Mouse (Mus musculus) CH12.LX (cell line): ENCODE measurements around the gene Gsg1l. TPM values are rescaled to one million over a fixed set of nuclear protein-coding genes. Genes with fewer than 3 reads are reported as not detected.

Source experiments
- DNase-seq: peaks from one replicate; pipeline ENCODE4 v3.0.0-alpha.2; 2013; ENCODE audit errors: extremely low read depth
- H3K27ac ChIP-seq: 2 replicates; pipeline ENCODE4 v1.5.1; 2012; ENCODE audit warnings: low read depth, mild to moderate bottlenecking, control low read depth, moderate library complexity; ENCODE audit not compliant: insufficient read depth
- H3K27me3 ChIP-seq: replicated peaks from 2 replicates; pipeline ENCODE3; 2012; ENCODE audit warnings: inconsistent platforms
- H3K36me3 ChIP-seq, 2 experiments: replicated peaks in 1 of 2; 2 replicates each; pipeline versions ENCODE3 to v1.6.1; 2012; ENCODE audit warnings: inconsistent platforms in 1 of 2, low read length in 1 of 2, mild to moderate bottlenecking in 1 of 2, mixed read lengths in 1 of 2, moderate library complexity in 1 of 2; ENCODE audit not compliant: control insufficient read depth in 1 of 2, insufficient read depth in 1 of 2
- H3K4me1 ChIP-seq, 2 experiments: 2 replicates each; pipeline ENCODE4 v1.6.1; 2012; ENCODE audit warnings: inconsistent platforms in 1 of 2, moderate library complexity in 1 of 2; ENCODE audit not compliant: insufficient read depth in 2 of 2, control insufficient read depth in 1 of 2
- H3K4me2 ChIP-seq: 2 replicates; pipeline ENCODE4 v1.6.1; 2012; ENCODE audit warnings: low read depth, mild to moderate bottlenecking, control low read depth; ENCODE audit not compliant: poor library complexity, insufficient read depth, severe bottlenecking
- H3K4me3 ChIP-seq, 3 experiments: fragments of 150-350 bp in 1 of 3; sonication (generic) in 1 of 3; replicated peaks in 1 of 3; 2 replicates each; pipeline versions ENCODE3 to v1.5.1; 2011 to 2012; ENCODE audit warnings: low read depth in 2 of 3, low read length in 2 of 3, mild to moderate bottlenecking in 2 of 3, moderate library complexity in 2 of 3, control low read depth in 1 of 3, improper control_type of control experiment in 1 of 3, inconsistent platforms in 1 of 3, mixed read lengths in 1 of 3; ENCODE audit not compliant: poor library complexity in 1 of 3
- H3K79me2 ChIP-seq: replicated peaks from 2 replicates; pipeline ENCODE4 v1.6.1; 2012; ENCODE audit warnings: mild to moderate bottlenecking, moderate library complexity; ENCODE audit not compliant: control insufficient read depth, poor library complexity, insufficient read depth, severe bottlenecking; ENCODE audit errors: extremely low read depth
- H3K9ac ChIP-seq: 2 replicates; pipeline ENCODE4 v1.6.1; 2012; ENCODE audit warnings: low read depth, mild to moderate bottlenecking, control low read depth, moderate library complexity; ENCODE audit not compliant: insufficient read depth
- H3K9me3 ChIP-seq: replicated peaks from 2 replicates; pipeline ENCODE3; 2012; ENCODE audit warnings: low read length, inconsistent platforms, mixed read lengths
- BHLHE40 ChIP-seq: IDR thresholded peaks from 2 replicates; pipeline ENCODE4 v1.6.1; 2011; ENCODE audit warnings: mild to moderate bottlenecking, low read depth, low read length, improper control_type of control experiment
- CHD2 ChIP-seq: IDR thresholded peaks from 2 replicates; pipeline ENCODE4 v1.6.1; 2011; ENCODE audit warnings: low read length, improper control_type of control experiment
- CTCF ChIP-seq, 2 experiments: IDR thresholded peaks in 1 of 2; conservative IDR thresholded peaks in 1 of 2; 2 replicates each; pipeline ENCODE4 v1.5.1; 2011 to 2012; ENCODE audit warnings: low read depth in 2 of 2, low read length in 2 of 2, improper control_type of control experiment in 1 of 2, inconsistent platforms in 1 of 2, mild to moderate bottlenecking in 1 of 2, moderate library complexity in 1 of 2
- ELF1 ChIP-seq: IDR thresholded peaks from 2 replicates; pipeline ENCODE4 v1.6.1; 2014; ENCODE audit warnings: low read depth, mild to moderate bottlenecking, inconsistent platforms, low read length, improper control_type of control experiment
- ETS1 ChIP-seq: conservative IDR thresholded peaks from 2 replicates; pipeline ENCODE4 v1.6.1; 2012; ENCODE audit warnings: low read depth, mild to moderate bottlenecking, inconsistent platforms, low read length, improper control_type of control experiment, moderate library complexity
- GABPA ChIP-seq: IDR thresholded peaks from 2 replicates; pipeline ENCODE4 v1.6.1; 2012; ENCODE audit warnings: low read depth, low read length, improper control_type of control experiment, inconsistent platforms; ENCODE audit not compliant: insufficient replicate concordance
- IRF4 ChIP-seq: IDR thresholded peaks from 2 replicates; pipeline ENCODE4 v1.6.1; 2014; ENCODE audit warnings: low read depth, mild to moderate bottlenecking, inconsistent platforms, low read length, improper control_type of control experiment
- JUN ChIP-seq: IDR thresholded peaks from 2 replicates; pipeline ENCODE4 v1.6.1; 2011; ENCODE audit warnings: low read depth, mild to moderate bottlenecking, low read length, improper control_type of control experiment, moderate library complexity; ENCODE audit not compliant: insufficient read depth
- MEF2A ChIP-seq: IDR thresholded peaks from 2 replicates; pipeline ENCODE4 v1.6.1; 2014; ENCODE audit warnings: low read depth, mild to moderate bottlenecking, inconsistent platforms, low read length, improper control_type of control experiment, borderline replicate concordance
- MXI1 ChIP-seq: IDR thresholded peaks from 2 replicates; pipeline ENCODE4 v1.6.1; 2011; ENCODE audit warnings: mild to moderate bottlenecking, low read depth, low read length, improper control_type of control experiment
- NELFE ChIP-seq: IDR thresholded peaks from 2 replicates; pipeline ENCODE4 v1.6.1; 2011; ENCODE audit warnings: low read depth, low read length, improper control_type of control experiment
- NRF1 ChIP-seq: IDR thresholded peaks from 2 replicates; pipeline ENCODE4 v1.6.1; 2014; ENCODE audit warnings: low read depth, mild to moderate bottlenecking, inconsistent platforms, low read length, improper control_type of control experiment, moderate library complexity
- POLR2A ChIP-seq: IDR thresholded peaks from 2 replicates; pipeline ENCODE4 v1.6.1; 2011; ENCODE audit warnings: low read depth, mild to moderate bottlenecking, improper control_type of control experiment, low read length
- POLR2AphosphoS2 ChIP-seq: IDR thresholded peaks from 2 replicates; pipeline ENCODE4 v1.6.1; 2011; ENCODE audit warnings: low read depth, low read length, improper control_type of control experiment
- RAD21 ChIP-seq: IDR thresholded peaks from 2 replicates; pipeline ENCODE4 v1.6.1; 2011; ENCODE audit warnings: low read depth, mild to moderate bottlenecking, low read length, improper control_type of control experiment, moderate library complexity
- RCOR1 ChIP-seq: conservative IDR thresholded peaks from 2 replicates; pipeline ENCODE4 v1.6.1; 2012; ENCODE audit warnings: low read depth, mild to moderate bottlenecking, inconsistent platforms, low read length, improper control_type of control experiment
- SIN3A ChIP-seq: IDR thresholded peaks from 2 replicates; pipeline ENCODE4 v1.6.1; 2012; ENCODE audit warnings: low read length, improper control_type of control experiment, inconsistent platforms
- SMC3 ChIP-seq: IDR thresholded peaks from 2 replicates; pipeline ENCODE4 v1.6.1; 2011; ENCODE audit warnings: low read depth, low read length, improper control_type of control experiment
- TBP ChIP-seq: conservative IDR thresholded peaks from 2 replicates; pipeline ENCODE4 v1.6.1; 2011; ENCODE audit warnings: low read depth, low read length, improper control_type of control experiment
- TCF12 ChIP-seq: IDR thresholded peaks from 2 replicates; pipeline ENCODE4 v1.6.1; 2014; ENCODE audit warnings: low read depth, mild to moderate bottlenecking, inconsistent platforms, low read length, improper control_type of control experiment
- UBTF ChIP-seq: IDR thresholded peaks from 2 replicates; pipeline ENCODE4 v1.6.1; 2012; ENCODE audit warnings: low read depth, mild to moderate bottlenecking, inconsistent platforms, low read length, improper control_type of control experiment, moderate library complexity
- USF2 ChIP-seq: conservative IDR thresholded peaks from 2 replicates; pipeline ENCODE4 v1.6.1; 2011; ENCODE audit warnings: low read depth, low read length, improper control_type of control experiment
- ZKSCAN1 ChIP-seq: IDR thresholded peaks from 2 replicates; pipeline ENCODE4 v1.6.1; 2012; ENCODE audit warnings: low read depth, inconsistent platforms, low read length, improper control_type of control experiment, borderline replicate concordance
- ZNF384 ChIP-seq: IDR thresholded peaks from 2 replicates; pipeline ENCODE4 v1.6.1; 2012; ENCODE audit warnings: low read depth, low read length, improper control_type of control experiment, inconsistent platforms
- dilution Hi-C: fragments of 300-500 bp; cut with MboI; formaldehyde crosslinking; loops from 2 replicates; pipeline ENCODE4 v1.14.3; 2020; ENCODE audit warnings: low sequenced_read_pairs; ENCODE audit not compliant: extremely low pct_unique_long_range_greater_than_20kb, extremely low pct_ligation_motif_present
- in situ Hi-C: fragments of 300-500 bp; cut with MboI; formaldehyde crosslinking; loops from 3 replicates; pipeline ENCODE4 v1.14.3; 2019; ENCODE audit warnings: low sequenced_read_pairs, low pct_ligation_motif_present, low pct_unique_long_range_greater_than_20kb, mixed read lengths
- polyA plus RNA-seq: library from polyadenylated mRNA; unstranded; fragments of >175 nt; gene quantifications from 2 replicates; pipeline ENCODE4 v1.2.1, GENCODE M21; 2012; ENCODE audit warnings: low read depth; ENCODE audit not compliant: insufficient read length
- total RNA-seq, 2 experiments: library from RNA; depleted of rRNA; stranded (reverse); fragments of 300-350 nt in 1 of 2; fragments of >200 nt in 1 of 2; gene quantifications; 2 replicates each; pipeline ENCODE4 v1.2.3; 2012 to 2014

Gsg1l gene
- total and polyA plus RNA-seq, 3 experiments: not detected

- in situ Hi-C loops: no loop called here
Observed at GRCm38 (mm10) chr7:126093162-126093561, 11.0 kb upstream of the Gsg1l start.

GRCm38 (mm10) chr7:126089782-126090181, 7.6 kb upstream of the Gsg1l start:
- H3K27me3 ChIP-seq: no peaks in the 10 kb centered on the region
- no peak overlapping the region for H3K9ac ChIP-seq
- H3K79me2 ChIP-seq: no peaks in the 10 kb centered on the region
- no peak overlapping the region for H3K4me3 ChIP-seq
- no peaks in the 10 kb centered on the region for H3K36me3 ChIP-seq
- TF ChIP-seq ELF1: no peak
- TF ChIP-seq POLR2AphosphoS2: no peak
- peak; percentile 44 for TF ChIP-seq SMC3
- peak; percentile 55 for TF ChIP-seq RAD21
- TF ChIP-seq POLR2A: no peak
- no peak for TF ChIP-seq CHD2
- no peak for TF ChIP-seq IRF4
- no peak for TF ChIP-seq USF2
- no peak for TF ChIP-seq ETS1
- peak; percentile 78 to 93 for TF ChIP-seq CTCF (conservative IDR thresholded peaks at IDR 0.05 in 1 of 2, IDR thresholded peaks at IDR 0.05 in 1 of 2; ENCODE audit: low read depth in 2 of 2, low read length in 2 of 2)
- no peak for TF ChIP-seq UBTF
- TF ChIP-seq TCF12: no peak
- TF ChIP-seq MXI1: no peak
- no peak for TF ChIP-seq TBP
- TF ChIP-seq RCOR1: no peak
- H3K9me3 ChIP-seq: peaks cover 9% of the 10 kb centered on the region
- H3K4me1 ChIP-seq: peaks cover 0 to 1% of the 10 kb centered on the region in 2 experiments; a peak in 2 of 4 replicates
- no peak overlapping the region for H3K4me2 ChIP-seq
- dilution Hi-C loops: no loop called here
- H3K27ac ChIP-seq: no peak overlapping the region
- peak; percentile 60 for DNase-seq
- in situ Hi-C loops: loop anchor here (10.0 kb wide), 1 partner anchor 325 kb away; no protein-coding TSS in a partner anchor

More at GRCm38 (mm10) chr7:126093162-126093561, 11.0 kb upstream of the Gsg1l start:
- peaks cover 0 to 11% of the 10 kb centered on the region in 2 experiments; a peak in 2 of 4 replicates for H3K4me1 ChIP-seq
- H3K36me3 ChIP-seq: peaks cover 12 to 25% of the 10 kb centered on the region in 2 experiments
- dilution Hi-C loops: no loop called here
- no peak for DNase-seq
- no peak overlapping the region for H3K4me3 ChIP-seq
- no peaks in the 10 kb centered on the region for H3K27me3 ChIP-seq
- no peak for TF ChIP-seq ZKSCAN1
- no peak for TF ChIP-seq GABPA
- no peak for TF ChIP-seq RAD21
- no peak for TF ChIP-seq MEF2A
- TF ChIP-seq ELF1: no peak
- no peak for TF ChIP-seq POLR2AphosphoS2
- TF ChIP-seq ZNF384: no peak
- TF ChIP-seq NELFE: no peak
- TF ChIP-seq CHD2: no peak
- TF ChIP-seq SIN3A: no peak
- no peak for TF ChIP-seq TCF12
- TF ChIP-seq MXI1: no peak
- TF ChIP-seq NRF1: no peak
- TF ChIP-seq UBTF: no peak
- TF ChIP-seq TBP: no peak
- TF ChIP-seq JUN: no peak
- TF ChIP-seq IRF4: no peak
- no peak for TF ChIP-seq BHLHE40
- TF ChIP-seq, all 38 proteins: peak for 0
- Histone ChIP-seq H3K4me2 (no peak overlapping the region), H3K27ac (no peak overlapping the region), H3K9me3 (peaks cover 9% of the 10 kb centered on the region), H3K9ac (no peak overlapping the region), H3K79me2 (no peaks in the 10 kb centered on the region)
